Mouse (Mus musculus) ES-Bruce4 (cell line): ENCODE results near the gene Cckar. TPM values are rescaled to one million over a fixed set of nuclear protein-coding genes. Genes with fewer than 3 reads are reported as not detected.
A peak's percentile ranks its signal among the peaks of the same experiment; 100 is the strongest.

Source experiments
- H3K27ac ChIP-seq: 2 replicates; pipeline ENCODE4 v1.5.1; 2012; ENCODE audit warnings: low read length, inconsistent platforms; ENCODE audit not compliant: insufficient read depth
- H3K27me3 ChIP-seq: 2 replicates; pipeline ENCODE4 v1.6.1; 2012; ENCODE audit warnings: mild to moderate bottlenecking, low read length, inconsistent platforms; ENCODE audit not compliant: control insufficient read depth, poor library complexity, insufficient read depth, severe bottlenecking
- H3K36me3 ChIP-seq: 2 replicates; pipeline ENCODE4 v1.6.1; 2012; ENCODE audit warnings: inconsistent platforms, mild to moderate bottlenecking, low read length, moderate library complexity; ENCODE audit not compliant: control insufficient read depth, poor library complexity, insufficient read depth, severe bottlenecking
- H3K4me1 ChIP-seq: one replicate; pipeline ENCODE4 v1.8.1; 2011; ENCODE audit warnings: low read length; ENCODE audit not compliant: control insufficient read depth, insufficient read depth
- H3K4me3 ChIP-seq: 2 replicates; pipeline ENCODE4 v1.5.1; 2011; ENCODE audit warnings: low read depth, mild to moderate bottlenecking, low read length
- H3K9ac ChIP-seq: 2 replicates; pipeline ENCODE4 v1.6.1; 2012; ENCODE audit warnings: low read depth, mild to moderate bottlenecking, inconsistent platforms; ENCODE audit not compliant: poor library complexity, severe bottlenecking
- H3K9me3 ChIP-seq: replicated peaks from 2 replicates; pipeline ENCODE4 v1.6.1; 2012; ENCODE audit warnings: mild to moderate bottlenecking, low read length, inconsistent platforms; ENCODE audit not compliant: control insufficient read depth, poor library complexity, insufficient read depth, severe bottlenecking
- CTCF ChIP-seq: IDR thresholded peaks from one replicate; pipeline ENCODE4 v1.8.1; 2011; ENCODE audit warnings: low read depth, low read length
- EP300 ChIP-seq: IDR thresholded peaks from 2 replicates; pipeline ENCODE4 v1.6.1; 2011; ENCODE audit warnings: low read depth, low read length; ENCODE audit not compliant: insufficient read depth
- POLR2A ChIP-seq: IDR thresholded peaks from one replicate; pipeline ENCODE4 v1.8.1; 2011; ENCODE audit warnings: low read length; ENCODE audit not compliant: insufficient read depth
- polyA plus RNA-seq: library from polyadenylated mRNA; stranded (reverse); fragments of >200 nt; gene quantifications from 2 replicates; pipeline ENCODE4 v1.2.4, GENCODE M21; 2011; ENCODE audit warnings: low read depth; ENCODE audit not compliant: missing spikeins, insufficient read depth, insufficient read length

Cckar gene
- polyA plus RNA-seq, 1 experiment = not detected

DNA sequence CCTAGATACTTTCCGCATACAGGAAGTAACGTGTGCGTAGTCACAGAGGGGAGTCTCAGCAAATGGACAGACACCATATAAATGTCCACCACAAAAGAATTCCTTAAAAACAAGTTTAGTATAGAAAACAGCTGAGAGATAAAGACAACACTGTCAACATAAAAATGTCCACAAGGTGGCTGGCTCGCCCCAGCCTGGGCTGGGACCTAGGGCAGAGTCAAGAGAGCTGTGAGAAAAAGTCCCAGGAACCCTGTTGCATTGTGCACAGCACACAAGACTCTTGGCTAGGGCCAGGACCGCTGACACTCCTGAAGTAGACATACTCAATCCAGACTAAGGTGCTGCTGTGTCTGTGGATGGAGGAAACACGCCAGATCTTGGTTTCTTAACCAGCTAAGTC lies 49.6 kb downstream of the Cckar start:
- H3K27ac ChIP-seq = peak overlapping the region; percentile 41; the same call in 1 of the 2 replicates
- no peaks in the 10 kb centered on the region for H3K9me3 ChIP-seq
- H3K4me1 ChIP-seq = peaks cover 2% of the 10 kb centered on the region
- no peak overlapping the region for H3K9ac ChIP-seq
- TF ChIP-seq CTCF = peak; percentile 49
- no peak for TF ChIP-seq EP300
- H3K4me3 ChIP-seq = no peak overlapping the region
- H3K27me3 ChIP-seq = no peaks in the 10 kb centered on the region
- peaks cover 26% of the 10 kb centered on the region for H3K36me3 ChIP-seq

DNA sequence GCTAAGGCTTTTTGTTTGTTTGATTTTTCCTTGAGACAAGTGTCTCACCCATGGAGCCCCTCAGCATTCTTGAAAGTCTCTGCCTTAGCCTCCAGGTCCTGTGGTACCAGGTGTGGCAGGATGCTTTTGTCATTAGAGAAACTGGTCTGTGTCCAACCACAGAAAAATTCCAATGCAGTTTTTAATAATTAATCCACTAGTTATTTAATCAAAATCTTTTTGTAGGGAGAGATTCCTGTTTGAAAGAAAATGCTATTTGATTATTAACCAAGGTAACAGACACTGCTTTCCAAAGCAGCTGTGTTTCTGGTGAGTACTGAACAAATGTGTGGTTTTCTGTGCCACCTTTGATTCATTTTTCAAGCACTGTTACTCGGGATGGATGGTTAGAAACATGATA lies 50.9 kb downstream of the Cckar start:
- no peaks in the 10 kb centered on the region for H3K27me3 ChIP-seq
- TF ChIP-seq POLR2A = no peak
- no peak for TF ChIP-seq CTCF
- no peak for TF ChIP-seq EP300
- H3K9ac ChIP-seq = no peak overlapping the region
- peaks cover 2% of the 10 kb centered on the region for H3K4me1 ChIP-seq
- no peak overlapping the region for H3K4me3 ChIP-seq
- peak overlapping the region; percentile 36; the same call in 1 of the 2 replicates for H3K27ac ChIP-seq
- peaks cover 38% of the 10 kb centered on the region for H3K36me3 ChIP-seq
- H3K9me3 ChIP-seq = no peaks in the 10 kb centered on the region

Other genes with a start within 250 kb of the Cckar start
- 323 and 339 TPM in 2 replicates for gene Rbpj, start 241.6 kb downstream of the Cckar start, polyA plus RNA-seq
- 22.5 and 25.3 TPM in 2 replicates for gene Tbc1d19, start 101.9 kb upstream of the Cckar start, polyA plus RNA-seq